ENCODE assay signal across 28 mouse cellular contexts in the genomic region with DNA sequence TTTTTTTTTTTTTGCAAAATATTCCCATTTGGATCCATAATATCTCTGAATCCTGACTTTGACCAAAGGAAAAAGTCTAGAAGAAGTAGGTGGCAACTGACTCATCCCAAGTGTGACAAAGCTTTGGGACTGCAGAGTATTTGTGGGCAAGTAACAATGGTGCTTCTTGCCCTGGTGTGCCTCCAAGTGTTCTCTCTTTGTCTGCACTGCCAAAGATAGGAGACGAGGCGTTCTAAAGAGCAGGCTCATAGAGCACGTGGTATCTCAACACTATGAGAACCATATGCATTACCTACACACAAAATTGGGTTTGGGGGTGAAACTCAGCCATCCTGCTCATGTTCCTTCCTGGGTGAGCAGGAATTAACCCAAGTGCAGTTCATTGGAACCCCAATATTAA.
"Had no signal": no experiment of that assay in that cellular context is flagged by ENCODE, and none has a peak within 500 bp of the region (broad histone marks: within the 10 kb centered on the region; RNA-seq: fewer than 3 reads in every experiment).

No protein-coding gene starts in this region.

- ATAC-seq: forebrain, embryonic 13.5 days; forebrain, embryonic 14.5 days; forebrain, embryonic 15.5 days; forebrain, embryonic 16.5 days; forebrain, postnatal 0 days had no signal

- H3K27me3 ChIP-seq: embryonic facial prominence, embryonic 12.5 days; embryonic facial prominence, embryonic 15.5 days; forebrain, embryonic 12.5 days; forebrain, embryonic 13.5 days; forebrain, embryonic 15.5 days had no signal

- H3K9me3 ChIP-seq: embryonic facial prominence, embryonic 10.5 days; embryonic facial prominence, embryonic 12.5 days; embryonic facial prominence, embryonic 13.5 days; embryonic facial prominence, embryonic 15.5 days; forebrain, embryonic 10.5 days; forebrain, embryonic 12.5 days; forebrain, embryonic 13.5 days; forebrain, embryonic 15.5 days had no signal

- H3K4me2 ChIP-seq: embryonic facial prominence, embryonic 12.5 days; embryonic facial prominence, embryonic 13.5 days; embryonic facial prominence, embryonic 15.5 days; forebrain, embryonic 12.5 days; forebrain, embryonic 13.5 days; forebrain, embryonic 15.5 days had no signal

- DNase-seq: cerebellum, adult 8-10 months; cerebellum, adult 9-10 months; cerebellum, adult 9-11 months; cerebellum, postnatal 10 days; cerebellum, postnatal 14 days; cerebellum, postnatal 25 days; cerebellum, postnatal 36 days; embryo, embryonic 11 days; forebrain, postnatal 0 days; gastrocnemius, adult 2 months; gastrocnemius, postnatal 10 days; gastrocnemius, postnatal 14 days; gastrocnemius, postnatal 25 days; gastrocnemius, postnatal 36 days; heart, adult 11 months; heart, adult 18-20 months; heart, adult 2 months had no signal

- H3K4me3 ChIP-seq: embryonic facial prominence, embryonic 10.5 days; embryonic facial prominence, embryonic 12.5 days; embryonic facial prominence, embryonic 13.5 days; embryonic facial prominence, embryonic 15.5 days; erythroblast, embryonic 14.5 days; forebrain, embryonic 10.5 days; forebrain, embryonic 12.5 days; forebrain, embryonic 13.5 days; forebrain, embryonic 15.5 days; gastrocnemius, adult 2 months; heart, adult 2 months had no signal

- H3K27ac ChIP-seq: embryonic facial prominence, embryonic 10.5 days; embryonic facial prominence, embryonic 12.5 days; embryonic facial prominence, embryonic 13.5 days; embryonic facial prominence, embryonic 15.5 days; forebrain, embryonic 10.5 days; forebrain, embryonic 12.5 days; forebrain, embryonic 13.5 days; forebrain, embryonic 15.5 days; gastrocnemius, adult 2 months; heart, adult 2 months had no signal

- H3K9ac ChIP-seq: embryonic facial prominence, embryonic 12.5 days; embryonic facial prominence, embryonic 13.5 days; embryonic facial prominence, embryonic 15.5 days; forebrain, embryonic 12.5 days; forebrain, embryonic 13.5 days; forebrain, embryonic 15.5 days; forebrain, postnatal 0 days had no signal

- H3K36me3 ChIP-seq: embryonic facial prominence, embryonic 10.5 days; embryonic facial prominence, embryonic 12.5 days; embryonic facial prominence, embryonic 13.5 days; embryonic facial prominence, embryonic 15.5 days; forebrain, embryonic 10.5 days; forebrain, embryonic 12.5 days; forebrain, embryonic 15.5 days had no signal

- H3K4me1 ChIP-seq: embryonic facial prominence, embryonic 10.5 days; embryonic facial prominence, embryonic 12.5 days; embryonic facial prominence, embryonic 13.5 days; embryonic facial prominence, embryonic 15.5 days; forebrain, embryonic 10.5 days; forebrain, embryonic 12.5 days; forebrain, embryonic 13.5 days; forebrain, embryonic 15.5 days had no signal
